Mouse (Mus musculus): Measurements from ENCODE around the gene Celf2. TPM values are rescaled to one million over a fixed set of nuclear protein-coding genes. Genes with fewer than 3 reads are reported as not detected.

Gene Celf2
- polyA plus RNA-seq, 1 experiment from 2014 or later = 97.4 TPM

DNA sequence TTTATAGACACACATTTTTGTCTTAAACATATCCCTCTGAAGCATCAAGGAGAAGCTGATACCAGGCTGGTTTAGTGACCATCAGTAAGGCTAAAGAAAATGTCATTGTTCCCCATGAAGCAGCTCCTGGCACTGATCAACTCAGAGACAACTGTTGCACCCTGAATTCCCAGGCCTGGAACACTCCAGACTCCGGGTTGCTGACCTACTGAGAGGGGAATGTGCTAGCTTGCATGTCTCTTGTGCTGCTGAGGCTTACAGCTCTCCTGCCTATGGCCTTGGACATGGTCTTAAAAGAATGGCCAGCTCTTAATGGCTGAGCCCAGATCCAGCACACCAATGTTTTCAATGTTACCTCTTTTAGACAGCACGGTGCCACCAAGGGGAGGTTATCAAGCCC is 970.9 kb downstream of the Celf2 start:
- Histone ChIP-seq H3K4me3 (no peak overlapping the region), H3K27me3 (no peaks in the 10 kb centered on the region), H3K27ac (no peak overlapping the region), H3K36me3 (no peaks in the 10 kb centered on the region), H3K9ac (no peak overlapping the region), H3K4me2 (no peak overlapping the region), H3K4me1 (peaks cover 10% of the 10 kb centered on the region), H3K9me3 (no peaks in the 10 kb centered on the region)
- WGBS = 78% methylated on average over 2 of the region's 2 CpGs
- ATAC-seq (ENCODE audit: borderline replicate concordance, extremely low read depth, low FRiP score, low TSS enrichment) = no peak

DNA sequence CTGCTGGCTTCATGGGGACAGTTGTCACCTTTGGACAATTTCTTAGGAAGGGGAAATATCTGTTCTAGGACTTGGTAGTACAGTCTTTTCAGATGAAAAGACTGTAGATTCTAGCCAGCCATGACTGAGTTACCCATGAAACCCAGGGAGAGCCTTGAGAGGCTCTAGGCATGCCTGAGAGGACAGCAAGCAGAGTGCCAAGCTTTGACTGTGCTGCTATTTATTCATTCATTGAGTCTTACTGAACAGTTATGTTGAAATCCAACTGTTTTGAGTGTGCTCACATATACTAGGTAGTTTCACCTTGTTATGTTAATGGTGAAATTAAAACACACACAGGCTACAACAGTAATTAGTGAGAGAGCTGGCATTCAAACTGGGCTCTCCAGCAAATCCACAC is 971.3 kb downstream of the Celf2 start:
- H3K9me3 ChIP-seq = no peaks in the 10 kb centered on the region
- no peak for ATAC-seq (ENCODE audit: borderline replicate concordance, extremely low read depth, low FRiP score, low TSS enrichment)
- no peak overlapping the region for H3K4me3 ChIP-seq
- H3K27me3 ChIP-seq = no peaks in the 10 kb centered on the region
- no peak overlapping the region for H3K4me2 ChIP-seq
- H3K27ac ChIP-seq = no peak overlapping the region
- no peak overlapping the region for H3K9ac ChIP-seq
- H3K4me1 ChIP-seq = peaks cover 10% of the 10 kb centered on the region
- no peaks in the 10 kb centered on the region for H3K36me3 ChIP-seq

DNA sequence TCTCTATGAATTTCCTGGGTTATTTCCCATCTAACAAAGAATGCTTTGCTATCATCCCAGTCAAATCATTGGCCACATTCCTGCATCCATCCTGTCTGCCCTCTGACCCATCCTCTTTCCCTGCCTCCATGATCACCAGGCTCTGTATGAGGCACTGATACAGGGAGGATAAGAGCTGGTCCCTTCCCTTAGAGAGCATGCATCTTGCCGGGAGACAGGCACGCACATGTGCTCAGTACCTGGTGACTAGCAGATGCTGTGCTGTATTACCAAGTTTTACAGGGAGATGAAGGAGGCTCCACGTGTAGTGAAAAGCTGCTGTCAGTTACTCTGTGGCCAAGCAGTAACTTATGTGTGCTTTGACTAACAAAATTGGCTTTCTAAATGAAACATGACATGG is 972.0 kb downstream of the Celf2 start:
- H3K27ac ChIP-seq = no peak overlapping the region
- ATAC-seq (ENCODE audit: borderline replicate concordance, extremely low read depth, low FRiP score, low TSS enrichment) = no peak
- H3K4me1 ChIP-seq = peaks cover 10% of the 10 kb centered on the region
- no peak overlapping the region for H3K4me3 ChIP-seq
- H3K9me3 ChIP-seq = no peaks in the 10 kb centered on the region
- 73% methylated on average over 3 of the region's 3 CpGs for WGBS
- no peak overlapping the region for H3K4me2 ChIP-seq
- H3K9ac ChIP-seq = no peak overlapping the region
- H3K36me3 ChIP-seq = no peaks in the 10 kb centered on the region
- no peaks in the 10 kb centered on the region for H3K27me3 ChIP-seq

DNA sequence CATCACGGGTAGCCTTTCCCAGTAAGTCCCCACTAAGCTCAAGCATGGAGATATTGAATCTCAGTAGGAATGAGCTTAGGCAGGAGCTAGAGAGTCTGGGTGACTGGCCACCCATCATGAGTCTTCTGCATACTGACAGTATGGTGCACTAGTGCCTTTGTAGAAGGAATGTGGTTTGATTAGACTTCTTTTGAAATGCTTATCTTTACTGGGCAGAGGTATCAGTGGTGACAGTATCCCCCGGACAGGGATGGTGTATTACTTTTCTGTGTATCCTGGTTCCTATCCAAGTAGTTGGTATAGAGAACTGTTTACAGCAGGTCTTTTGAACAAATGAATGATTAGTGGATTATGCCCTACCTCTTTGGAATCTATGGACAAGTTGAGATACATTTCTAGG is 973.0 kb downstream of the Celf2 start:
- no peaks in the 10 kb centered on the region for H3K27me3 ChIP-seq
- no peak overlapping the region for H3K9ac ChIP-seq
- no peaks in the 10 kb centered on the region for H3K9me3 ChIP-seq
- no peak overlapping the region for H3K27ac ChIP-seq
- no peak for ATAC-seq (ENCODE audit: borderline replicate concordance, extremely low read depth, low FRiP score, low TSS enrichment)
- H3K4me3 ChIP-seq = no peak overlapping the region
- no peak overlapping the region for H3K4me2 ChIP-seq
- WGBS = 78% methylated on average over 2 of the region's 2 CpGs
- no peaks in the 10 kb centered on the region for H3K36me3 ChIP-seq
- H3K4me1 ChIP-seq = peaks cover 10% of the 10 kb centered on the region

DNA sequence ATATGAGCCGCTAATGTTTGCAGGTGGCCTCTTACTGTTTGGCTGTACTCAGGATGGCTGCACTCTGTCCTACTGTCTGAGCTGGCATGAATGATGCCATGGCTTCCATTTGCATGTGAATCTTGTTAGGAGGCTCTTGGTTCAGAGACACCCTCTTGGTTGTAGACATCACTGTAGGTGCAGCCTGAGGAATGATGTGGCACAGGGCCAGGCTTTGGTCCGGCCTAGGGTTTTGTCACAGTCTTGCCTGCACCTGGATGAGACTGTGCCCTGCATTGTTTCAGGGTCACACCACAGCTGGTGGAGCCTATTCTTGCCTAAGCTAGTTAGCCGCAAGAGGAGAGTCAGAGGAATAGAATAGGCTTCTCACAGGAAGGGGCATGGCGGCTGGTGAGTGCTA is 977.0 kb downstream of the Celf2 start:
- H3K4me3 ChIP-seq = no peak overlapping the region
- H3K9ac ChIP-seq = no peak overlapping the region
- H3K27ac ChIP-seq = no peak overlapping the region
- WGBS = 68% methylated on average over 4 of the region's 4 CpGs
- H3K36me3 ChIP-seq = no peaks in the 10 kb centered on the region
- no peaks in the 10 kb centered on the region for H3K9me3 ChIP-seq
- H3K27me3 ChIP-seq = no peaks in the 10 kb centered on the region
- ATAC-seq (ENCODE audit: borderline replicate concordance, extremely low read depth, low FRiP score, low TSS enrichment) = no peak
- H3K4me2 ChIP-seq = no peak overlapping the region
- no peaks in the 10 kb centered on the region for H3K4me1 ChIP-seq

DNA sequence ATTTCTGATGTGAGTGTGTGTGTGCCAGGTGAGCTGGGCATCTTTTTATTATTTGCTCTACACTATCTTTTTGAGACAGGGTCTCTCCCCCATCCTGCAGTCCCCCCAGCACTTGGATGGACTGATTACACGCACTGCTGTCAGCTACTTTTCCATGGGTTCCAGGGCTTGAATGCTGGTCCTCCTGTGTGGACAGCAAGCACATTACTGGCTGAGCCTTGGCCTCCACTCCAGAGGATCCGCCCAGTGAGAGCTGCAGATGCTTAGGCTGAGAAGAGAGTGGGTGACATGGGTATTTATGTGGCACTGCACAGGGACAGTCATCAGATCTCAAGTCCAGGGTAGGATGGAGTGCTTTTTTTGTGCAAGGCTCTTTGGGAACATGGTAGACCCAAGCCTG is 981.3 kb downstream of the Celf2 start:
- WGBS = 72% methylated on average over 2 of the region's 2 CpGs
- no peaks in the 10 kb centered on the region for H3K27me3 ChIP-seq
- ATAC-seq (ENCODE audit: borderline replicate concordance, extremely low read depth, low FRiP score, low TSS enrichment) = no peak
- H3K36me3 ChIP-seq = no peaks in the 10 kb centered on the region
- no peak overlapping the region for H3K27ac ChIP-seq
- no peak overlapping the region for H3K4me2 ChIP-seq
- no peak overlapping the region for H3K4me3 ChIP-seq
- no peaks in the 10 kb centered on the region for H3K9me3 ChIP-seq
- H3K4me1 ChIP-seq = no peaks in the 10 kb centered on the region
- H3K9ac ChIP-seq = no peak overlapping the region

DNA sequence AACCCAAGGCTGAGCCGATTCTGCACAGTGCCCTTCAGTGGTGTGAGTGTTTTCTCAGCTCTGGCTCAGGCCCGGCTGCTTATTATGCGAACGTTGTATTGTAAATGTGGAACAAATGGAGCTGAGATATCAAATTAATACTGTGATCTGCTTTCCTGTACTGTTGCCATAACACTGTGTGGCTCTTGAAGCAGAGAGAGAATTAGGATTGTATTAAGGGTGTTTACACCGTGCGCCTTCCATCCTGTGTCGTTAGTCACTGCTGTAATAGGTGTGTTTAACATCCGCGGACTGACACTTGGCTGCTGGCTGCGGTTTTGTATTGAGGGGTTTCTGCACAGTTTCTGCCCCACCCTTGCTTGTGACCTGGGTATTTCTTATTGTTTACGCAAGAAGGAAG is 982.5 kb downstream of the Celf2 start:
- 60% methylated on average over 11 of the region's 11 CpGs for WGBS
- no peaks in the 10 kb centered on the region for H3K27me3 ChIP-seq
- H3K9ac ChIP-seq = no peak overlapping the region
- H3K4me2 ChIP-seq = no peak overlapping the region
- H3K9me3 ChIP-seq = no peaks in the 10 kb centered on the region
- H3K4me3 ChIP-seq = no peak overlapping the region
- H3K36me3 ChIP-seq = no peaks in the 10 kb centered on the region
- H3K27ac ChIP-seq = no peak overlapping the region
- no peak for ATAC-seq (ENCODE audit: borderline replicate concordance, extremely low read depth, low FRiP score, low TSS enrichment)
- no peaks in the 10 kb centered on the region for H3K4me1 ChIP-seq

DNA sequence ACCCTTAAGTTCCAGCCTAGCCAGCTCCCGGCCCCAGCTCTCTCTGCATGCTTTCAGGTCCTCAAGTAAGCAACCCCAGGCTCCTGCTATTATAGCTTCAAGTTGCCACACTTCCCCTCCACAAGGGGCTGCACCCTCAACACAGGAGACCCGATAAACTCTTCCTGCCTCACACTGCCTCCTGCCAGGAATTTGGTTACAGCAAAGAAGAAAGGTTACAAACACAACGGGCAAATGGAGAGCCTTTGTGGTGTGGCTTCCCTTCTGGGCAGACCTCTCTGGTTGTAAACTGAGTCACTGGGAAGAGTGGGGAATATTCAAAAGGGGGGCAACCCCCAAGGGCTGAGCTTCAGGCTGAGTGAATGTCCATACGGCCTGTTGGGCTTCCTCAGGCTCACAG is 983.1 kb downstream of the Celf2 start:
- no peak overlapping the region for H3K9ac ChIP-seq
- no peak overlapping the region for H3K4me2 ChIP-seq
- no peak overlapping the region for H3K4me3 ChIP-seq
- H3K9me3 ChIP-seq = no peaks in the 10 kb centered on the region
- 25% methylated on average over 4 of the region's 4 CpGs for WGBS
- no peak overlapping the region for H3K27ac ChIP-seq
- no peaks in the 10 kb centered on the region for H3K36me3 ChIP-seq
- ATAC-seq (ENCODE audit: borderline replicate concordance, extremely low read depth, low FRiP score, low TSS enrichment) = no peak
- no peaks in the 10 kb centered on the region for H3K27me3 ChIP-seq
- H3K4me1 ChIP-seq = no peaks in the 10 kb centered on the region

DNA sequence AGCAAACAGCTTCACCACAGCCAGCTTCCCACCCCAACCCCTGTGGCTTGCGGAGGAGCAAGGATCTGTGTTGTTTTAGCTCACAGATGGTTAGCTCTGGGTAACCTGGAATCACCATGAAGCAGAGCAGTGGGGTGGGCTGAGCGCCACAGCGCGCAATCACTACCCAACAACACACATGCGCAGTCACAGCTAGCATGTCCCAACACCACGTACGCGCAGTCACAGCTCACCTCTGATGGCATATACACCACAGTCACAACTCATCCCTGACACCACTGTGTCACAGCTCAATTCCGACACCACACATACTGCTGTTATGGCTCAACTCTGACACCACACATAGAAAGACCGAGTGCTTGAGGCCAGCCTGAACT is 985.5 kb downstream of the Celf2 start:
- 83% methylated on average over 10 of the region's 10 CpGs for WGBS
- ATAC-seq (ENCODE audit: borderline replicate concordance, extremely low read depth, low FRiP score, low TSS enrichment) = no peak

DNA sequence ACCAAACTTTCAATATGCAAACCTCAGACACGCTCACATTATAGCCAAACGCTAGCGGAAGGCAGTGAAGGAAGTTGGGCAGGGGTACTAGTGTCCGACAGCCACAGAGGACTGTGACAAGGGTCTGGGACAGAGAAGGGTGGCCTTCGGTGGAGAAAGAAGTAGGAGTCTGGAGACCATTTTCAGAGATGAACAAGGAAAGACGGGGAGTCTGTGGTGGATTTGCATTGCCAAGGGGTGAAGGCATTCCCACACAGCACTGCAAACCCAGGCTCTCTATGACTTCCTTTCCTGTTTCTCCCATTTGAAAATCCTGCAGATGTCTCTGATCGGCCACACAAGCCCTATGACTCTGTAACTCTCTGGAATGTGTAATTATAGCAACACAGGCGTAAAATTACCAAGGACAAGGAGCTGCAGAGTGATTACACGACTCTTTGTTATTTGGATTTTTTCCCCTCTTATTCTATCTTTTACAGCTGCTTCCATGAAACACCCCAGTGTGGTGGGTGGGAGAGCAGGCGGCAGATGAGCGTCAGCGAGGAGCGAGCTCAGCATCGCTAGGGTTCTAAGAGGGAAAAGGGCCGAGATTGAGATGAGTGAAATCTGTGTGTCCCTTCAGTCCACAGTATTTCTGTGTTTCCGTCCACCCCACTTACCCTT is 986.0 kb downstream of the Celf2 start:
- Histone ChIP-seq H3K4me1 (no peaks in the 10 kb centered on the region), H3K4me3 (no peak overlapping the region), H3K9ac (no peak overlapping the region), H3K27ac (no peak overlapping the region), H3K9me3 (no peaks in the 10 kb centered on the region), H3K27me3 (no peaks in the 10 kb centered on the region), H3K36me3 (no peaks in the 10 kb centered on the region), H3K4me2 (no peak overlapping the region)
- WGBS = 73% methylated on average over 16 of the region's 16 CpGs
- ATAC-seq (ENCODE audit: borderline replicate concordance, extremely low read depth, low FRiP score, low TSS enrichment) = no peak

More for the DNA sequence above, 985.5 kb downstream of the Celf2 start:
- H3K27ac ChIP-seq = no peak overlapping the region
- H3K4me2 ChIP-seq = no peak overlapping the region
- no peak overlapping the region for H3K4me3 ChIP-seq
- no peaks in the 10 kb centered on the region for H3K36me3 ChIP-seq
- no peaks in the 10 kb centered on the region for H3K4me1 ChIP-seq
- H3K9ac ChIP-seq = no peak overlapping the region
- no peaks in the 10 kb centered on the region for H3K9me3 ChIP-seq
- H3K27me3 ChIP-seq = no peaks in the 10 kb centered on the region

DNA sequence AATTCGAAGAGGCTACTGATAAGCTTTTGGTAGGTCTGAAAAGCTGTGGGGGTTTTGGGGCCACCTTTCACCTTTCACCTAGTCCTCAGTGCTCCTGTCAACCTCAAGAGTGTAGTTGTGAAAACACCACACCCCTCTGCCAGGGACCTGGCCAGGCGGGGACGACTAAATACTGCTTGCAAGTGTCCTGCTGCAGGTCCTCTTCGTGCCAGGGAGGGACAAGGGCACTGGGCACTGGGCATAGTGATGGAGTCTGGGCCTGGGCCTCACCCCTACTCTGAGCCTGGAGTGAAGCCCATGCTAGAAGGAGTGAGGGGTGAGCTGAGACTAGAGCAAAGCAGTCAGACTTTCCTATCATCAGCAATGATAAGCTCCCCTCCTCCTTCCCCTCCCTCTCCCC is 987.0 kb downstream of the Celf2 start:
- no peaks in the 10 kb centered on the region for H3K27me3 ChIP-seq
- no peaks in the 10 kb centered on the region for H3K36me3 ChIP-seq
- no peak overlapping the region for H3K9ac ChIP-seq
- WGBS = 82% methylated on average over 4 of the region's 4 CpGs
- no peak overlapping the region for H3K4me3 ChIP-seq
- H3K4me2 ChIP-seq = no peak overlapping the region
- H3K4me1 ChIP-seq = no peaks in the 10 kb centered on the region
- ATAC-seq (ENCODE audit: borderline replicate concordance, extremely low read depth, low FRiP score, low TSS enrichment) = no peak
- no peaks in the 10 kb centered on the region for H3K9me3 ChIP-seq
- H3K27ac ChIP-seq = no peak overlapping the region

DNA sequence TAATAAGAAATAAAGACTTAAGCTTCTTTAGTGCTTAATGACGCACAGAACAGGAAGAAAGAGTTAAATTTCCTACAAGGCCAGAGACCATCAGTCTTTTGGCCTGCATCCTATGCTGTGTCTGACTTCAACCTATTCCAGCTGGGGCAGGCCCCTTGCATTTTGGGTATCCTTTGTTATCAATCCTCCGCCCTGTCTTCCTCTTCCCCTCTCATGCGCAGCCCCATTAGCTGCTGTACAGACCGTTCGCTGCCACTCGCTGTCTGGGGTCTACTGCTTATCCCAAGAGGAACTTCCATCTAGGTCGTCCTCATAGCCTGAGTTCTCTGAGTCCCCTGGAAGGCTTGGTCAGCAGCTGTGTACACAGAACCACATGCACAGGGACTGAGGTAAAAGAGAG is 996.2 kb downstream of the Celf2 start:
- Histone ChIP-seq H3K4me3 (no peak overlapping the region), H3K4me1 (no peaks in the 10 kb centered on the region), H3K27ac (no peak overlapping the region), H3K36me3 (no peaks in the 10 kb centered on the region), H3K9ac (no peak overlapping the region), H3K9me3 (no peaks in the 10 kb centered on the region), H3K27me3 (no peaks in the 10 kb centered on the region), H3K4me2 (no peak overlapping the region)
- no peak for ATAC-seq (ENCODE audit: borderline replicate concordance, extremely low read depth, low FRiP score, low TSS enrichment)
- 65% methylated on average over 7 of the region's 7 CpGs for WGBS

DNA sequence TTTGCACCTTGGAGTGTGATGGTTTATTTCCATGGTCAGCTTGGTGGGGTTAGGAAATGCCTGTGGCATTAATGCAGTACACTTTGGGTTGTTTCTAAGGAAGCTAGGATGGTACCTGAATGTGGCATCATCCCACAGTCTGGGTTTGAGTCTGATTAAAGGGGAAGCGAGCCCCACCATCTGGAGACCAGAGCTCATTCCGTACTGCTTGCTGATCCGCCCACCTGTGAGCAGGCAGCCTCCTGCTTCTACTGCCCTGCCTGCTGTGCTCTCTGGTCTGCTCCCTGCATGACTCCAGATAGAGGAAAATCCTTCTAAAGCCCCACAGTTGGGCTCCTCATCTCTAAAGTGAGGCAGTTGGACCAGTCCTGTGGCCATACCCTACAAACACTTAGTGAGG is 1002.3 kb downstream of the Celf2 start:
- H3K4me3 ChIP-seq = no peak overlapping the region
- H3K27ac ChIP-seq = no peak overlapping the region
- H3K4me1 ChIP-seq = no peaks in the 10 kb centered on the region
- no peak overlapping the region for H3K4me2 ChIP-seq
- no peak for ATAC-seq (ENCODE audit: borderline replicate concordance, extremely low read depth, low FRiP score, low TSS enrichment)
- no peaks in the 10 kb centered on the region for H3K36me3 ChIP-seq
- no peaks in the 10 kb centered on the region for H3K9me3 ChIP-seq
- no peaks in the 10 kb centered on the region for H3K27me3 ChIP-seq
- no peak overlapping the region for H3K9ac ChIP-seq
- WGBS = 61% methylated on average over 3 of the region's 3 CpGs
